Mouse (Mus musculus): Measurements from ENCODE around the gene Hmcn1.

Hmcn1 gene

GRCm38 (mm10) chr1:150873231-150873630, 120.0 kb downstream of the Hmcn1 start:
- no peak for DNase-seq

- no peak for DNase-seq
Measured at GRCm38 (mm10) chr1:150872105-150872504, 121.1 kb downstream of the Hmcn1 start.

GRCm38 (mm10) chr1:150869189-150869588, 124.0 kb downstream of the Hmcn1 start:
- no peak for DNase-seq

- no peak for DNase-seq
Measured at GRCm38 (mm10) chr1:150866615-150867014, 126.6 kb downstream of the Hmcn1 start.

GRCm38 (mm10) chr1:150857779-150858178, 135.5 kb downstream of the Hmcn1 start:
- DNase-seq = no peak

- no peak for DNase-seq
Measured at GRCm38 (mm10) chr1:150833448-150833847, 159.8 kb downstream of the Hmcn1 start.

- no peak for DNase-seq
Measured at GRCm38 (mm10) chr1:150829851-150830250, 163.4 kb downstream of the Hmcn1 start.

GRCm38 (mm10) chr1:150827169-150827568, 166.1 kb downstream of the Hmcn1 start:
- no peak for DNase-seq

- no peak for DNase-seq
Measured at GRCm38 (mm10) chr1:150824334-150825005, 168.8 kb downstream of the Hmcn1 start.

GRCm38 (mm10) chr1:150816035-150816807, 177.0 kb downstream of the Hmcn1 start:
- no peak for DNase-seq

- DNase-seq = no peak
Measured at GRCm38 (mm10) chr1:150814917-150815316, 178.3 kb downstream of the Hmcn1 start.

- DNase-seq = no peak
Measured at GRCm38 (mm10) chr1:150813381-150813780, 179.9 kb downstream of the Hmcn1 start.

GRCm38 (mm10) chr1:150806864-150807263, 186.4 kb downstream of the Hmcn1 start:
- no peak for DNase-seq

- no peak for DNase-seq
Measured at GRCm38 (mm10) chr1:150805466-150805865, 187.8 kb downstream of the Hmcn1 start.

- DNase-seq = no peak
Measured at GRCm38 (mm10) chr1:150804235-150805099, 188.8 kb downstream of the Hmcn1 start.

GRCm38 (mm10) chr1:150802642-150803041, 190.6 kb downstream of the Hmcn1 start:
- DNase-seq = no peak

- DNase-seq = no peak
Measured at GRCm38 (mm10) chr1:150800611-150801263, 192.5 kb downstream of the Hmcn1 start.

- DNase-seq = no peak
Measured at GRCm38 (mm10) chr1:150798651-150799050, 194.6 kb downstream of the Hmcn1 start.

- DNase-seq = no peak
Measured at GRCm38 (mm10) chr1:150786746-150787145, 206.5 kb downstream of the Hmcn1 start.

- no peak for DNase-seq
Measured at GRCm38 (mm10) chr1:150783070-150783842, 210.0 kb downstream of the Hmcn1 start.

GRCm38 (mm10) chr1:150779902-150780301, 213.3 kb downstream of the Hmcn1 start:
- no peak for DNase-seq

- DNase-seq = no peak
Measured at GRCm38 (mm10) chr1:150776741-150777140, 216.5 kb downstream of the Hmcn1 start.

Data from B cell, adult 2 months (primary cell).